Mouse (Mus musculus) thymus, postnatal 0 days (tissue): ENCODE data around the gene Il1a. TPM values are rescaled to one million over a fixed set of nuclear protein-coding genes. Genes with fewer than 3 reads are reported as not detected.
A peak's percentile ranks its signal among the peaks of the same experiment; 100 is the strongest.

ENCODE experiments used
- DNase-seq: peaks from one replicate; pipeline ENCODE4 v3.0.0-alpha.2; 2015; ENCODE audit warnings: low spot score
- polyA plus RNA-seq: library from polyadenylated mRNA; unstranded; fragments of >200 nt; fragmentation: Nextera tagmentation; extraction: Ambion mirVana; gene quantifications from 2 replicates; pipeline ENCODE4 v1.2.1, GENCODE M21; 2015

The Il1a gene
- 1.8 and 2.1 TPM in 2 replicates for polyA plus RNA-seq

DNA sequence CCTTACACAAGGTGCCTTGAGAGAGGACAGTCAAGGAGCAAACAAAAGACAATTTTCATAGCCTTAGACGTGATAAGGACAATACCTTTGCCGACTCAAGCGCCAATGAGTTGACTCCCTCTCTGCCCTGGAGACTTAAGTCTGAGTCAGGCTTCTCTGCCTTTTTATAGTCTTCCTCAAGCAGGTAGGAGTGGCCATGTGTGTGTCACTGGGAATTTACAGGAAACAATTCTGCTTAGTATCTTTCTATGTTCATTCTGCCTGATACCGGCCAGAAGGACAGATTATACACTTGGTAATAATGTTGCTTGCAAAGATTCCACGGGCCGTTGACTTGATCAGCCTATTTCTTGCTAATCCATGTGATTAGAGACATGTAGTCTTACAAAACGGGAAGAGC lies at the start of gene Il1a:
Gene Il1a, minus strand, starts transcription at position 137 of the 400 bp plus-strand sequence.
- DNase-seq: no peak

DNA sequence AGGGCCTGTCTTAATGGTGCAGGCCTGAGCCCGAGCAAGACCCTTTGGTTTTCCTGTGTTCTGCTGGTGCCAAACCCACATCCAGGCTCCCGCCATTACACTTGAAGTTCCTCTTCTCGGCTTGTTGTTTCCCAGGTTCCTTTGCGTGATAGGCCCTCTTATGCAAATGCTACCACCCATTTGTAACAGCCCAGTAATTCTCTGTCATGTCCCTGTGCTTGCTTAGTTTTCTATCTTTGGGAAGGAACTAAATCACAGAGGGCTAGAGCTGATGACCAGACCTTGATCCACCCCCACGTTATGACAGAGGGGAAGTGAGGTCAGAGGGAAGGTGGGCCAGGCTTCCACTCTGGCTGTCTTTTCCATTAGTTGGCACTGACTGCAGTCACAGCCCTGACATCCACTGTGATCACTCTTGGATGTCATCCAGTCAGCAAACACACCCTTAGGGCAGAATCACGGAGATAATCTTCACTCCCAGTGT lies 28.4 kb upstream of the Il1a start:
- DNase-seq: no peak

DNA sequence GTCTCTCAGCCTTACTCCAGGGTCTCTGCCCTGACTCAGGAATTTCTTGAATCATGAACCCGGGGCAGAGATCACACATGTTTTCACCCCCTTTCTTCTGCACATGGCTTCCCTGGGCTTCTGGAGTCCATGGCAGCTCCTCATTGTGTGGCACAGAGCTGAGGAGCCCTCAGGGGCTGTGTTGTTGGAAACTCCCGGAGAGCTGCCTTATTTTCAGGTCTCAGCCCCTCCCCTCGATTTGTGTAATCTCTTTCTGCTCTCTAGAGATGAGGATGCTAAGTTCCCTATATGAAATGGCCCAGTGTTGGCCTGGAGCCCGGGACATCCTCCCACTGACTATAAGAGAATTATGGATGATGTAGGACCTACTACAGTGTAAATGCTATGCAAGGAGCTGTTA lies 23.7 kb upstream of the Il1a start:
- DNase-seq: no peak

DNA sequence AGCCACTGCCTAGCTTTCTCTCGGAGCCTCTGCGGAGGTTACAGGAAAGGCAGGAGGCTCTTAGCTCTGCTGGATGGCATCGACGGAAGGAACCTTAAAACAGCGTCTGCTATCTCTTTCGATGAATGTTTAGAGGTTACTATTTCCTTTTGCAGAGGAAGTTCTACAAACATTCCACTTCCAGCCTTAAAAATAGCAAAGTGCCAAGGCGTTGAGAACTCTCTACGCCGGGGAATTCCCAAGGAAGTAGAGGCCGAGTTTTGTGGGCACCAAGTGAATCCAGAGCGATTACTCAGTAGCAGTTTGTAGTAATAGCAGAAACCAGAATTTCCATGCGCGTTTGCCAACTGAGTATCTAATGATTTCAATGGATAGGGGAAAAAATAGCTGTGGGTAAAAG lies 20.8 kb upstream of the Il1a start:
- DNase-seq: no peak

DNA sequence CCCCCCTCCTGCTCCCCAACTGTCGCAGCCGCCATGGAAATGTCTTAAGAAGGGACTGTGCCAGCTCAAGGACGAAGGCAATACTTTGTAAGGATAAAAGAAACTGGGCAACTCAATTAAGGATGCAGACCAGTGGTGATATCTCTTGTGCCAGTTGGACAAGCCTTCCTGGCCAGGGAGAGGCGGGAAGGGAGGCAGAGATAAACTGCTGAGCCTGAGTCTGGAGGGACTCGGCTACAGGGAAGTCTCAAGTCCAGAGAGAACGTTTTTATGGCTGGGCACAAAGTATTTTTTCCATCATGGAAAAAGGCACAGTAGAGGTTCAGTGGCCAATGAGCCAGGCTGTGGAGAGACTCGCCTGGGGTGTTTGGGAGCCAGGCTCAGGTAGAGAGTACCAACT lies 20.3 kb upstream of the Il1a start:
- DNase-seq: no peak

DNA sequence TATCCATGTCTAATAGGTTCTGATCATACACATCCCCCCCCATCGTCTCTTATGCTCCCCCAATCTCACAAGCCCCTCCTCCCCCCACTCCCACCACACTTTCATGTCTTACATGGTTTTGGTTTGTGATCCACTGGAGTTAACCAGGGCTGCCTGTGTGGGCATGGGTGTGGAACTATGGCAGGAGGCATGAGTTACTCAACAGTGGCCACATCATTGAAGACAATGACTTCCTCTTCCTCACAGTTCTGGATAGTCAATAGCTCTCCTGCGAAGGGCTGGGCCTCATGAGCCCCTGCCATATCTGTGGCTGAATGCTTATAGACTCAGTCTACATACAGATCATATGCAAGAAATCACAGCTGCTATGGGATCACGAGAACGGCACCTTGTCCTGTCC lies 18.5 kb upstream of the Il1a start:
- DNase-seq: no peak

DNA sequence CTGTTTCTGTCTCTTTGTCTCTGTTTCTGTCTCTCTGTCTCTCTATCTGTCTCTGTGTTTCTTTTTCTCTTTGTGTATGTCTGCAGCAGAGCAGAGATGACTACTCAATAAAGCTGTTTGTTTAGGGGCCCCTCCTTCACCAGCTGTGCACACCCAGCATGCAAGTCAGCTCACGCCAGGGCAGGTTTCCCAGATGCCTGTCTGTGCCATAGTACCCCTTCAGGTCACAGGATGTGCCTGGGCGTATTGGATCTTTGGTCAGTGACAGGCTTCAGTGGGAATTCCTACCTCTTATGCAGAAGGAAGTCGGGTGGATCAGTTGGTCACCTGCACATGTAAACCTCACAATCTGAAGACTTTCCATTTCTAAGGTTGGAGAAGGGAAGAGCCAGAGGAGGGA lies 14.4 kb upstream of the Il1a start:
- no peak for DNase-seq

DNA sequence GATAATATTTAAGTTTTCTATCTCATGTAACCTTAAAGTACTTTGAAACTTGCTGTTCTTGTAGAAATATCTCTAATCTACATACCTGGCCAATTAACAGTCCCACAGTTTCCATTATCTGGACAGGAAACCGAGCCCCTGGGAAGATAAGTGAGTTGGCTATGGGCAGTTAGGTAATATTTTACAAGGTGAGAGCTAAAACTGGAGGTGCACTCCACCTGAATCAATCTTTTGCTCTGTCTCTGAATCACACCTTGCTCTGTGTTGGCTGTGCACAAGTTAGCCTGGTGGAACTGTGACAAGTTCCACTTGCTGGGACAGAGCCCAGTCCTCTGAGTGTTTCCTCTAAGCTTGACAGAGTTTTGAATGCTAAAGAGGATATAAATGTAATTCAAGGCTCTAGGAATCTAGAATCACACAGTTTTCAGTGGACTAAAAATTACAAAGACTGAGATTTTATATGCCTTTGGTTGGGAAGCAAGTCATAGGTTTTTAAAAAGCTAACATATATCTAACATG lies 12.4 kb upstream of the Il1a start:
- DNase-seq: no peak

DNA sequence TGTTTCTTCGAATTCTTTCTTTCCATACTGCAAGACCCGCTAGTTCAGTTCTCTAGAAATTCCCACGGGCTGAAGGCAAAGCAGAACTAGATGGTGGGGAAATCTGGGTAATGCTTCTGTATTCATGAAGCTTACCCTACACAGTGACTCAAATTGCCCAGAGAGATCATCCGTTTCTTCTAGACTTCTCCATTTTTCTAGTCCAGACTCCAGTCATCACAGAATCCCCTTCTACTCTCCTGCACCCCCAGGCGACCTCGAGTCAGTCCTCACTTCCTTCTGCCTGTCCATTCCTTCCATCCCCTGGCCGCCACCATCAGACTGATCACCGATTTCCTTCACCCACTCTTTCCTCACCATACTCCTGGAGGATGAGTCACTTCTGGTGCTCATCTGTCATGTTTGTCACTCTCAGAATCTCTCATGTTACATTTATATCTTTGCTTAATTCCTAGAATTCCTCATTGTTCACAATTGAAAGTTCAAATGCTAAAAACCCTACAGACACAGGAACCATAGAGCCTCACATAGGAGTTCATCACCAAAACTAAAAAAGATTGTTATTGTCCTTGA lies 10.3 kb upstream of the Il1a start:
- DNase-seq: no peak

DNA sequence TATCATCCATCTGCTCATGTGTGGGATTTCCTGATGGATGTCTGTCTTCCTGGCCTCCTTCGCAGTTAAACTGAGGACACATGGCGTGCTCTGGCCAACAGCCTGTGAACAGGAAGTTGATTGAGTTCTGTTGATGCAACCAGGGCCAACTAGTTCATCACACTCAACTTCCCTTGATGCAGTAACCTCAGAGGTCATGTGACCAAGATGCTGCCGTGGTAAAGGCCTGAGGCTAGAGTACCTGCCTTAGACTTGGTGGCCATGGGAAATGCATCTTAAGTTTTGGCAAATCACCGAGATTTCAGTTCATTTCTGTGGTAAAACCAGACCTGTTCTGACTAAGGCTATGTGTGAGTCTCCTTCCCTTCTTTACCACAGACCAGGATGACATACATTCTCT lies 6.1 kb upstream of the Il1a start:
- DNase-seq: no peak

DNA sequence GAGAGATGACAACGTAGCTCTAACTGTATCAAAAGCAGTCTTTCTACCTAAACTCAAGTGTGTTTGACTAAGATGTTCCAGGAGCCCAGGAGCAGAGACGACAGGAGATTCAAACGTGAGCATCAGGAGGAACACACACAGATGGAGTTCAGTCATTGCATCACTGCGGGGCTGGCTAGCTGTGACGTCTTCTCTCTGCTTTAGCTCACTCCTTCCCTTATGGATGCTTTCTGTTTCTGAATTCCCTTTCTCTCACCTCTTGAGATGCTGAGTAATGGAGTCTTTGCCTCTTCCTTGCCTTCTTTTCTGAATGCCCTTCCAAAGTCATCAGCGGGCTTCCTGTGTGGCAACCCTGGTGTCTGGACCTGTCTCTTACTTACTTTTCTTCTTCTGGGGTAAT lies 5.1 kb upstream of the Il1a start:
- DNase-seq: no peak

DNA sequence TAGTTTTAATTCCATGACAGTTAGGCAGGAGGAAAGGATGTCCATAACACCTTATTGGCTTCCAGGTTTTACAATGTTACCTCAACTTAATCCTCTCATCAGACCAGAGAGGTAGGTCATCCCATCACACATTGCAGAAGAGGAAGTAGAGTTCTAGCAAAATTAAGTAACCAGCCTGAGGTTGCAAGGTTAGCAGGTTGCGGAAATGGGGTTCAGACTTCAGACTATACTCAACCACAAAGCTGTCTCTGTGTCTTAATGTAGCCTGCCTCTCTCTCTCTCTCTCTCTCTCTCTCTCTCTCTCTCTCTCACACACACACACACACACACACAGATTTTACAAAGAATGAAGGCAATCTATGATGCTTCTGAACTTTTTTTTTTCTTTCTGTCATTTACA lies 4.2 kb upstream of the Il1a start:
- peak; percentile 45 for DNase-seq

DNA sequence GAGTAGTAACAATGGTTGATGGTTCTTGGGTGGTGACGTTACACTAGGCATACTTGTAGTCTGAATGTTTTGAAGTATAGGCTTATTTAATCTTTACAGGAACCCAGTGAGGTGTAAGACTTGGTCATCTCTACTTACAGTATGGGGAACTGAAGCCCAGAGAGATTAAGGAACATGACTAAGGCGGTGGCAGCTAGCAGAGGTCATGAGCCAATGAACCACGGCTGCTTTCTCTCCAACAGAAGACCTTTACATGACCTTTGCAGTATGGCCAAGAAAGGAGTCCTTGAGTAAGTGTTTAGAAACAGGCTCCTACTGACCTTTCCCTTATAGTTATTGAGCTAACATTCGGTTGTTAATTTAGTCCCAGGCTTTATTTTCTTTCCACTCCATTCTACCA lies 3.8 kb downstream of the Il1a start:
- DNase-seq: no peak

DNA sequence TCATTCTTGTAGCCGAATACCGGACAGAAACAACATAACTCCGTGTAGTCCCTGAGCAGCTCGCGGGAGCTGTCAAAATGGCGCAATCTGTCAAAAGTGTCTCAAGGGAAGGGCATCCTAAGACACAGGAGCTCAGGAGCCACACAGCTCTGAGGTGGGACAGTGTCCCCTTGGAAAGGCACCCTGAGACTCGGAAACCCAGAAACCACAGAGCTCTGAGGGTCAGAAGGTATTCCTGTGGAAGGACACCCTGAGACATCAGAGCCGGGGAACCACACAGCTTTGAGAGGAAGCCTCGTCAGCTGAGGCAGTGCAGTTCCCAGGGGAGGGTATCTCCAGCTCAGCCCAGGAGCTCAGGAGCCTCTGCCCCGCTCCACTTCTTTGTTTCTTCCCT lies 12.2 kb downstream of the Il1a start:
- no peak for DNase-seq

DNA sequence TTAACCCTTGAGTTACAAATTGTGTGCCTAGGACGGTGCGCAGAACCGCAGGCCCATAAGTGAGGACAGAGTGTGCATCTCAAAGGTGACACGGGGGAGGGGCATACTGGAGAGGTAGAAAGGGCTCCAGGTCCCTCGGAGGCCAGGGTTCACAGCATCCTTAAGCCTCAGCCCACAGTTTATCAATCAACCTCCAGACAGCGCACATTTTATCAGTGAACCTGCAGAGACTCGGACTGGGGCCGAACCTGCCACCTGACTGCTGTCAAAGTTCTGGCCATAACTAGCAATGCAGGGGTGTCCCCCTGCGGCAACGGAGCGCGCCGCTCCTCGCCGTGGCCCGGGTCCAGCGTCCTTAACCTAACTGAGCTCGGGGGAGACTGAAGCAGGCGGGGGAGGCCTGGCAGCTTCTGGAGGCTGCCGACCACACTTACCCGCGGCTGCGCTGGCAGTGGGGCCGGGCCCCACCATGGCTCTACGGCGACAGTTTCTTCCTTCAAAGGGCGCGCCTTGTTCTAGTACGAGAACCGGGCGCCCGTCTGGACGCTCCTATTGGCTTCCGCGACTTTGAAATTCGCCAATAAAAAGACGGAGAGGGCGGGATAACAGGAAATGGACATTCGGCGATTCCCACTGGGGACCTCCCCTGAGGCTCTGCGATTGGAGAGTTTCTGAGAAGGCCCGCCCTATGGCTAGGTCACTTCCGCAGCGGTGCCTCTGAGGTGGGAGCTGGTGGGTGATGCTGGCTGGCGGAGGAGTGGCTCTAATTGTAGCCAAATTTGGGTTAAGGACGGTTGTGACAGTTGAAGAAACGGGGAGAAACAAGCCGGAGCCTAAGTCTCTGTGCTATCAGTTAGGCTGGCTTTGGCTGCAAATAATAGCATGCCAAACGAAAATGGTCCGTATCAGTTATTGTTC lies 12.8 kb downstream of the Il1a start, which contains the start of gene Ckap2l:
Gene Ckap2l, minus strand, starts transcription at position 542 of the 918 bp plus-strand sequence.
- DNase-seq: peak; percentile 98

DNA sequence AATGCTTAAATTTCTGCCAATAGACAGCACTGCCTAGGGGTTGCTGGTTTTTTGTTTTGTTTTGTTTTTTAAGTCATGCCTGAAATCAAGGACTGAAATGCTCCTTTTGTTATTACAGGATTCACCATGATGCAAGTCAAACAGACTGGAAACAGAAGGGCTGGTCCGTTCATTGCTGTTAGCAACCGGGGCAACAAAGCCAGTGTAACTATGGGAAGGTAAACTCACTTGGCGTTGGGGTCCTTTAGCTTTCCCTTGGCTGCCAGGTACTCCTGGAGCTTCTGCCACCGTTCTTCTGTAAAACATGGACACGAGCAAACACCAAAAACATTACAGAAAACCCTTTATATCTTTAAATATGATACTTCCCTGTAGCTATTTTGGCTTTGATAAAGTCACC lies 13.7 kb downstream of the Il1a start:
- no peak for DNase-seq

DNA sequence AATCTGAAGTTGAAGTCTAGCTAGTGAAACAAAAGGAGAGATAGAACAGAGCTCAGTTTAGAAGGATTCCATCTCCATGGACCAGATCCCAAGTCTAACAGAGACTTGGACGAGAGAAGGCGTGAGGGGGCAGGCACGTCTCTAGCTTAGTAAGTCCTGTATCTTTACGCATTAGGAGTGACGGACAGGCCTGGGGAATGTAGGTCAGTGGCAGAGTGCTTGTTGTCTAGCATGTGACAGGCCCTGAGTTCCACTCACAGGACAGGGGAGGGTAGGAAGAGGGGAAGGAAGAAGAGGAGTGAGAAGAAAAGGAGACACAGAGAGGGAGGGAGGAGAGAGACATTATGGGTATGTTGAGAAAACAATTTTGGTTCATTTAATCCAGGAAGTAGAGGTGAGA lies 14.7 kb downstream of the Il1a start:
- DNase-seq: no peak

DNA sequence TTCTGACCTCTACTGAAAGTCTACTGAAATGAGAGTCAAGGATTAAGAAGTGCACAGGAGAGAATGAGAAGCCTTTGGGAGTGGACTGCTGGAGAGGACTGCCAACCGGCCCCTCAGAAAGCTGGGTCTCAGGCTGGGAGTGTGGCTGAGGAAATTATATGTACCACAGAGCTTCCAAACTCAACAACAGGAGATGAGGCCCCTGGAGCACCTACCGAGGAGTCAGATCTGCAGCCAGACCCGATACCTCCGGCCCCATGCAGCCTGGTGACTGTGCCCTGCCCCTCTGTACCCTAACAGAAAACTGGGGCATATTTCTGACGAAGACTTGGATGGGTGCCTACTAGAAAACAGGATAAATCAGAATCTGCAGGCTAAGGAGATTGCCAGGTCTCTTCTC lies 35.9 kb downstream of the Il1a start:
- no peak for DNase-seq

DNA sequence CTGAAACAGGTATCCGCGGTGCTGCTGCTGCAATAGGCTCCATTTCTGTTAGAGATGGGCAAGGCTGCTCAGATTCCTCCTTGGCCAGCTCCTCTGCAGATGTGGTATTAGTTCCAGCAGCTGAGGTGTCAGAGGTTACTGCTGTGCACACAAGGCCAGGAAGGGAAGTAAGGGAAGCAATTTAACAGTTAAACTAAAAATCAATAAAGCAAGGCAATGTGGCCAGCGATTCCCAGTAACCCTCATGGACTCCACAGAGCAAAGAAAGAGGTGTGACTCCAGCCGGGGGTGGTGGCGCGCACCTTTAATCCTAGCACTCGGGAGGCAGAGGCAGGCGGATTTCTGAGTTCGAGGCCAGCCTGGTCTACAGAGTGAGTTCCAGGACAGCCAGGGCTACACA lies 39.2 kb downstream of the Il1a start:
- DNase-seq: no peak

DNA sequence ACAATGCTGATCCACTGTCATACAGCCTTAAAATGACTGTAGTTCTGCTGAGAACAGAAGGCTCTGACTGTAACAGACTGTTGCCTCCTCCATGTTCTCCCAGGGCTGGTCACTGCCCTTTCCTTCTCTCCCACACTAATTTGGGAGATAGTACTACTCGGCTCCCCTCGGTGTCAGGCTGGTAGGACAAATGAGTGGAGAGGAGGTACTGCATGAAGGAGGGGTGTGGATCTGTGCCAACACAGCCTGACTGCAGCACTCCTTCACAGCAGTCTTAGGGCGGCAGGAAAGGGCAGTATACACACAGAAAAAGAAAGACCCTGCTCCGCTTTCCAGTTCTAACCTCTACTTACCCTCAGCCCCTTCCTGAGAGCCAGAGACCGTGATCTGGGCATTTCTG lies 39.8 kb downstream of the Il1a start:
- no peak for DNase-seq

DNA sequence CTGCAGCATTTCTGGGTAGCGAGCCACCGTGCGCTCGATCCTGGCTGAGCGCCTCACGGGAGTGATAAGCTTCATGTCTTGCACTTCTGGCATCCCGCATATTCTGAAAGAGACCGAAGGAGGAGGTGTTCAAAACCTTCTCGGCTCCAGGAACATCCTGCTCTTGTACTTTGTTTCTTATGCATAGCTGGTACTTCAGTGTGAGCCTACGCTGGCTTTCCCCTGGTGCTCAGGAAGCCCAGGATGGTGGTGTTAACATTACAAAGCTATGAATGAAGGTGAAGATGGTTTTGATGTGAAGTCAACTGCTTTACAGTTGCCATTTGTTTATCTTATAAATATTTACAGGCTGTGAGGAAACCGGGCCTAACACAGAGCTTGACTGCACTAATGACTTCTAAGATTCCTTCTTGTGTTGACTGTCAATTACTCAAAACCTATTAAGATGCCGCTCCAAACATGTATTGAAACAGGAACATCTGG lies 40.6 kb downstream of the Il1a start:
- no peak for DNase-seq

DNA sequence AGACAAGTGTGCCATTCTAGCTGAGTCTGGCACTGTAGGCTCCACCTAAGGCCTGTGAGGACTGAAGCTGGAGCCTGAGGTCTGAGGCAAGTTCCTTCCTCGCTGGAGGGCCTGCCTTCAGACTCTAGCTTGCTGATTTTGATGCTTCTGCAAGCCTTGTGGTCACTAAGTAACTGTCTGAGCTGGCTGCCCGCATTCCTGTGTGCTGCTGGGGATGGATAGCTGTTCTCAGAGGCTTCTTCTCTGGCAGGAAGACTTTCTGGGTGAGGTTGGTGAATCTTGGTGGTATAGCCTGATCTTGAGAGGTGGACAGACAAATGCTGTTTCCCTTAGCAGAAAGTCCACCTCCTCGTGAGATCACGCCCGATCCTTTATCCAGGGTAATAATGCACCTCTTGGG lies 42.0 kb downstream of the Il1a start:
- DNase-seq: no peak
